Mouse (Mus musculus): ENCODE data around the gene Nop58. TPM values are rescaled to one million over a fixed set of nuclear protein-coding genes. Genes with fewer than 3 reads are reported as not detected.
"Not testable (repeated sequence)": the region's sequence is repeated elsewhere in the genome, so short reads cannot be mapped to it uniquely, and the experiment has no call there.

Gene Nop58
- total RNA-seq, 2 experiments from 2014 or later, result 64.1 to 68.6 TPM

DNA sequence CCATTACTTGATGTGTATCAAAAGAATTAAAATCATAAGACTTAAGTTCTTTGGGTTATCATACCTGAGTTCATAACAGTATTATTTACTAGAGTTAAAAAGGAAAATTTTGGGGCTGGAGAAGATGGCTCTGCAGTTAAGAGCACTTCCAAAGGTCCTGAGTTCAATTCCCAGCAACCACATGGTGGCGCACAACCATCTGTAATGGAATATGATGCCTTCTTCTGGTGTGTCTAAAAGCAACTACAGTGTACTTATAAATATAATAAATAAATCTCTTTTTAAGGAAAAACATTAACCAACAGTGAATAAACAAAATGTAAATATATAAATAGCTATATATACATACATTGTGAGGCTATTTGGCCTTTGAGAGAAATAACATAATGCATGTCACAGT is 17.0 kb downstream of the Nop58 start:
- peak in 1 of 2 experiments; percentile 11 for DNase-seq (ENCODE audit: low spot score in 2 of 2)

DNA sequence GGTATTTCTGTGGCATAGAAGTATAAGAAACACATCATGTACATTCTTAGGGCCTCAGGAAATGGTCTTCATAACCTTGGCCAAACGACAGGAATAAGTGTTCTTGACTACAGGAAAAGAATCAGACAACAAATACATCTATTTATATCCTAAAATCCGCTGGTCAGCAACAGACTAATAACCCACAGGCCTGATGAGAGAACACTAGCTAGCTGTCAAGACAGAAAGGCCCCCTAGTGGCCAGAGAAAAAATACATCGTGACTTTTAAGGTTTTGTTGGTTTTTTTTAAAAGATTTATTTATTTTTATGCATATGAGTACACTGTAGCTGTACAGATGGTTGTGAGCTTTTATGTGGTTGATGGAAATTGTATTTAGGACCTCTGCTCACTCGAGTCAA is 35.1 kb downstream of the Nop58 start:
- peak in 1 of 2 experiments; percentile 28 for DNase-seq (ENCODE audit: low spot score in 2 of 2)

DNA sequence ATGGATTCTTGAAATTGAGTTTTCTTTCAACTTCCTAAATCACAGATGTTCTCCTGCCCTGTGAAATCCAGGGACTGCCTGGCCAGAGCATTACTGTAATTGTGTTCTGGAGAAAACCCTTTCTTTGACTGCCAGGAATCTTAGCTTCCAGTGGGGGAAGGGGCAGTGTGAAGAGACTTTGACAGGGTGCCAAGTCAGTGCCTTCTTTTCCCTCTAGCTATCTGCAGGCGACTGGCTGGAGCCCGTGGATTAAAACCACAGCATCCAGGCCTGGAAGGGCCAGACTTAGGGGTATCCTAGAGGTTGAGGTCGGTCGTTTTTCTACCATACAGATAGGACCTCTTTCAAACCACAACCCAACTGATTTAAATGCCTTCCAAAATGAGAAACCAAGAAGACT is 40.9 kb downstream of the Nop58 start:
- peak; percentile 9 to 16 for DNase-seq (ENCODE audit: low spot score in 2 of 2)

DNA sequence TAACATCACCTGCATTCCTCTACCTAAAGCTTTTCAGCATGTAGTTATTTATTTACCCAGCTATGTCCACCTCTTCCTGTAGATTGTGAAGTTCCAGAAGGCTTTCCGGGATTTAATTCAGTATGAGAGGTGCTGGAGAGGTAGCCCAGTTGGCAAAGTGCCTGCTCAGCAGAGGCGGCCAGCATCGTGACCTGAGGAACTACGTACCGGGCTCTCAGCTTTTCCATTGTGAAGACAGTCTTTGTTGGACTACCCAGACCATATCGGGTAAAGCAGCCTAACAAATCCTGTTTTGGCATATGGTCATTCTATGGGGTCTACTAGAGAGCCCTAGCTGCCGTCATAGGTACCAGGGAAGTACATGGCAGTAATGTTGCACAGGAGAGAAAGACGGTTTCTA is 45.3 kb downstream of the Nop58 start:
- no peak for DNase-seq (ENCODE audit: low spot score in 2 of 2)

DNA sequence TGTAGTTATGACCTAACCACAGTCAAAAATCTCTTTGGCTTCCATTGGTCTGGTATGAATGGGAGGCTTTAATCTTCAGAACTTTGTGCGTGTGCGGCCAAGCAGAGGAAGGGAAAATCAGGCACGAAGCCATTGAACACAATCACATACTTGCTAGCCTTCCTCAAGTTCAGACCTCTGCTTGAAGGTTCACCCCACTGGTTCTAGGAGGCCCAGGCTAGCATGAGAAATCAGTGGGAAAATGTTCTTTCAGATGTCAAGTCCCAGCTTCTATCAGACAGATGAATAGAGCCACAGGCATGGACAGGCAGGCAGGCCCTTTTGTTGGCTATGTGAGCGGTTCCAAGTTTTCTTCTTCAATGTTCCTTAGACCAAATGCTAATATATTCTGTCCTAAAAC is 46.0 kb downstream of the Nop58 start:
- no peak for DNase-seq (ENCODE audit: low spot score in 2 of 2)

DNA sequence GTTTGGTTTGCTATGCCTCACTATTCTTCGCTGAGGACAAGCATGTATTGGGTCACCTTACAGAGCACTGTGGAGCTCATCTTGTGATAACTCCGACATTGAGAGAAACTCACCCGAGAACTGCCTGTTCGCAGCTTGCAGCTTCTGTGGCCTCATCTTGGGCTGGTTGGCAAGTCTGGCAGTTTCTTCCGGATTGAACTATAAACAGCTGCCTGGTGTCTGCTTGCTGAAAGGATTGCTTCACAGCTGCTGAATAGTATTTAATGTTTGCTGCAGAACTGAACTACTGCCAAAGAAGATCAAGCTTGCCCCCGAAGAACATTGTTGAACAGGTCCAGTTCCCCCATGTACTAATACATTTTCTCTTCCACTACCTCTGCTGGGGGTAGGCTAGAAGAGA is 49.3 kb downstream of the Nop58 start:
- DNase-seq (ENCODE audit: low spot score in 2 of 2), result peak; percentile 9 to 20

DNA sequence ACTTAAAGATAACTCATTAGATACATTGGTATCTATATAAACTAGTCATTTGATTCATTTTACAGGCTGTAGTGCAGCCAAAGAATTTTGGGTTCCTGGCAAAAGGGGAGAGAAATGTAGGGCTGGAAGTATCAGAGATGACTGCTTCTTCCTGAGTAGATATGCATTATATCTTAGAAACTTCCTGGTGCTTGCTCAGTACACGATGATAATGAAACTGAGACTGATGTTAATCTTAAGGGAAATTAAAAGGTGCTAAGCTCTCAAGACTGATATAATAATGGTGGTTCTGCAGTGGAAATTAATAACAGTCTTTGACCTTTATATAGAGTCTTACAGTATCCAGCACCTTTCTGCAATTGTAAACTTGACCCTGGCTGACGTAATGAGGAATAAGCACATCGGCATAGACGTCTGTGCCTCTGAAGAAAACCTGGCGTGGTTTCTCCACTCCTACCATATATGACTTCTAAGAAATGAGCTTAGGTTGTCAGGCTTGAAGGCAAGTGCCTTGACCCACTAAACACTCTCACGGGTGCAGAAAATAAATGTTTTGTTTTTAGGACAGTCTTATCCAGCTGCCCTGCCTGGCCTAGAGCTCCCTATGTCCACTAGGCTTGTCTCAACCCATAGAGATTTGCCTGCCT is 54.1 kb downstream of the Nop58 start:
- DNase-seq (ENCODE audit: low spot score in 2 of 2), result no peak

DNA sequence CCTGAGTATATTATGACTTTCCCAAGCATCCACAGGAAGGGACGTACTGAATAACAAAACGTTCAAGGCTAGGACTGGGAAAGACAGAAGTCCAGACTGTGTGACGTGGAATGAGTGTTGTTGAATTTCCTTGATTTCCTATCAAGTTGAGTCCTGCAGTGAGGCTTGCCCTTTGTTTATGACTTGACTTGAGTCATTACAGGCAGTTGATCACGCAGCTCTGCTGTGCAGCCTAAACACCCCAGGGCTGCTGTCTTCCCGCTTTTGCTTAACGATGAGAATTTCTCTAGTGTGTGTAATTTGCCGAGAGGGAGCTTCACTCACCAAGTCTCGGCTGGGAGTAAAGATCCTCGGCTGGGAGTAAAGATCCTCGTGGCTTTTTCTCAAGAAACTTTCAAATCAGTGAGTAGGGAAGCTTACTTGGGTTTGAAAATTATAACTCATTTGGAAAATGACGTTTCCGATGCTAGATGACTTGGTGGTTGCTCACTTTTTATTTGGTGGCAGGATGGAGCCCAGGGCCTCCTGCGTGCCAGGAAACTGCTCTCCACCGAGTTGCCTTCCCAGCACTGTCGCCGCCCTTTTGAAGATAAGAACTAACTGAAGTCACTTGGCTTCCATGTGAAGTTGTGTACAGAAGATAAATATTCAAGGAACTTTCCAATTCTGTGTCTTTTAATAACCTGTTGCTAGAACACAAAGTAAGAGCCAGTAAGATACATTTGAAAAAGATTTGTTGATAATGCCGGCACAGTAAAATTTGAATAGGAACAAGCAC is 55.0 kb downstream of the Nop58 start:
- no peak for DNase-seq (ENCODE audit: low spot score in 2 of 2)

DNA sequence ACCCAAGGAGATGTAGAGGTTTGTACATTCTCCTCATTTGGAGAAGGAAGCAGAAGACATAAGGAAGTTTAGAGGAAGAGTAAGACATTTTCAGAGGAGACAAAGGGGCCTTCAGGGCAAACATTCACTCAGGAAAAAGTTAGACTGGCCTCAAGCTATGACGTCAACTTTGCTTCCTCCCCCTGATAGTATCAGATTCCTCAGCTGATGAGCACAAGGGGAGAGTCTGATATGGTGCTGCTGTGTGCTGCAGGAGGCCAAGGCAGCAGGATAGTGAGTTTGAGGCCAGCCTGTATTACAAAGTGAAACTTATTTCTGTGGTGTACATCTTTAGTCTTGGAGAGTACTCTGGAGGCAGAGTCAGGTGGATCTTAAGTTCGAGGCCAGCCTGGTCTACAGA is 64.3 kb downstream of the Nop58 start:
- no peak for DNase-seq (ENCODE audit: low spot score in 2 of 2)

DNA sequence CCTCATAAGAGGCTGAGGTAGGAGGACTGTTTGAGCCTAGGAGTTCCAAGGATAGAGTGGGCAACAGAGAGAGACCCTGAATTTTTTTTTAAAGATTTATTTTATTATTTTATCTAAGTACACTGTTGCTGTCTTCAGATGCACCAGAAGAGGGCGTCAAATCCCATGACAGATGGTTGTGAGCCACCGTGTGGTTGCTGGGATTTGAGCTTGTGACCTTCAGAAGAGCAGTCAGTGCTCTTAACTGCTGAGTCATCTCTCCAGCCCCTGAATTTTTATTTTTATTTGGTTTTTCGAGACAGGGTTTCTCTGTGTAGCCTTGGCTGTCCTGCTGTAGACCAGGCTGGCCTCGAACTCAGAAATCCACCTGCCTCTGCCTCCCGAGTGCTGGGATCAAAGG is 65.0 kb downstream of the Nop58 start:
- DNase-seq (ENCODE audit: low spot score in 2 of 2), result not testable (repeated sequence)

DNA sequence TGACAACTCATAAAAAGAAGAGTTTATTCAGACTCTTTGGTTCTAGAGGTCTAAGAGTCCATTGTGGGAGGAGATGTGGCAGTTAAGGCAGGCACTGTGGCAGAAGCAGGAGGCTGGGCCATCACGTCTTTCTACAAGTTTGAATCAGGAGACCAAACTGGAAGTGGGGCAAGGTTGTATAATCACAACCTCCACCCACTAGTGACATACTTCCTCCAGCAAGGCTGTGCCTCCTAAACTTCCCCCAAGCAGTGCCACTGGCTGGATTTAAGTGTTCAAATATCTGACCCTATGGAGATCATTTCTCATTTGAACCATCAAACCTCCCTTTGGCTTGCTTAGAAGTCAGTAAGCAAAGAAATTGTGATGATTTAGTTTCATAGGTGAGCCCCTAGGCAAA is 70.5 kb downstream of the Nop58 start:
- no peak for DNase-seq (ENCODE audit: low spot score in 2 of 2)

DNA sequence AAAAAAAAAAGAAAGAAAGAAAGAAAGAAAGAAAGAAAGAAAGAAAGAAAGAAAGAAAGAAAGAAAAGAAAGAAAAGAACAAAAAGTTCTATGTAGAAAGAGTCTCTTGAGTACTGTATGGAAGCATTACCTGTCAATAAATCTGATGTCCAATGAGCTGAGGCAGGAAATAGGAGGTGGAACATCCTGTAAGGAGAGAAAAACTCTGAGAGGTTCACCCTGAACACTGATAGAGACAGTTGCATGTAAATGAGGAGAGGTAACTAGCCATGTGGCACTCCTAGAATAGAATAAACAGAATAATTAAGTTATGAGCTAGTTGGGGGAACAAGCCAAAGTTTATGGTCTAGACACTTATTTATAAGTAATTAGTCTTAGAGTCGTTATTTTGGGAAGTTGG is 73.6 kb downstream of the Nop58 start:
- DNase-seq (ENCODE audit: low spot score in 2 of 2), result no peak

DNA sequence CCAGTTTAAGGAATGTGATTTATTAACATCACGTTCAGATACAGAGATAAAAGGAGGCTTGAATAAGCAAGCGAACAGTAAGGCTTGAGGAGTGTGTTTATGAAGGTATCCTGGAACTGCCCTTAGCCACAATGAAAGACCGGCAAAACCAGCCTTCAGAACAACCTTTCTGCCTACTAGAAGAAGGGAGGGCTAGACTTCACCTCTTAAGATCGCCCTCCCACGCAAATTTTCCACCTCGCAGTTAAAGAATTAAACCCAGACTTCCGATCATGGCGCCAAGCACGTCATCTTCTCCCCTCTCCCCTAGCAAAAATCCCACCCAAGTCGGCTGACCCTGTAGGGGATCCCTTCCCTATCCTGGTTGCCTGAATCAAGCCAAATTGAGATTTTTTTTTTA is 77.4 kb downstream of the Nop58 start:
- DNase-seq (ENCODE audit: low spot score in 2 of 2), result peak in 1 of 2 experiments; percentile 19

DNA sequence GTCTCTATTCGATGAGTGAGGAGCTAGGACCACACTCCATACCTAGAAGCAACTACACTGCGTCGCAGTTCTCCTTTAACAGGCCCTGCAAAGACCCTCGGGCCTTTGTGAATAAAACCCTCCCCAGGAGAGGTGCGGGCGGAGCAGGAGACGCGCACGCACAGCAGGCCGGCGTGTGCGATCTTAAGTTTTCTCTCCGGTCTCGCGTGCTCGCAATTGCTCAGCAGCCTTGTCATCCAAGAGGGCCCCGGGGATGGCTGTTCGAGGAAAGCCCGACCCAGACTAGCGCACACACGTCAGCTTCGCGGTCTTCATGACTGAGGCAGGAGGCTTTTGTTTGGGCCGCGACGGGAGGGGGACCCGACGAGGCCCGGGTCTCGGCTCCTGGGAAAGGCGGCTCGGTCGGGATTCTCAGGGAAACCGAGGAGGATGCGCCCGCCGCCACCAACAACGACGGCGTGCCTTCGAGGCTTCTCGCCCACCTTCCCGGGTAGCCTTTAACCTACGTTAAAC is 77.9 kb downstream of the Nop58 start:
- peak in 1 of 2 experiments; percentile 61 for DNase-seq (ENCODE audit: low spot score in 2 of 2)

DNA sequence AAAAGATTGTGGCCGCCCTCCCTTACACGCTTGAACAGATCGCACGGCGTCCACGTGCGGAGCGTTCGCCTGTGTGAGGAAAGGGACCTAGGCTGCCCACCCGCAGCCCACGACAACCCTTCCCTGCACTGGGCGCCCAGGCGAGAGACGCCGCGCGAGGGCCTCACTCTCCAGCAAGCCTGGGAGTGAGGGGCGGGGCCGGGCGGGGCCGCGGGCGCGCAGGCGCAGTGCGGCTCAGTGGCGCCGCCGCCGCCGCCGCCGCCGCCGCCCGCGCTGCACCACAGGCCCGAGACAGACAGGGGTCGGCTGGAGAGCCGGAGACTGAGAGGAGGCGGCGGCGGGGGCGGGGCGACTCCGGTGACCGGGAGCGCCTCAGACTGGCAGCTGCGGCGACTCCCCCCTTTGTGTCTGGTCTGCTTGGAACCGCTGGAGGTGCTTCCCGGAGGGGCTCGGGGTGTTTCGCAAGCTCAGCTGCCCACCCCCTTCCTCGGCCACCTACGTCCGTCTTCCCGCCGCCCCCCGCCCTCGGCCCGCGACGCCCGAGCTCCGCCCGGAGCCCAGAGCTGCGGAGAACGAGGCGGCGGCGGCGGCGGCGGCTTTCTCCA is 78.5 kb downstream of the Nop58 start, which contains the start of gene Bmpr2:
Gene Bmpr2 (plus strand): TSS at position 237 of the 605 bp plus-strand sequence.
- peak; percentile 86 for DNase-seq (ENCODE audit: low spot score in 2 of 2)

DNA sequence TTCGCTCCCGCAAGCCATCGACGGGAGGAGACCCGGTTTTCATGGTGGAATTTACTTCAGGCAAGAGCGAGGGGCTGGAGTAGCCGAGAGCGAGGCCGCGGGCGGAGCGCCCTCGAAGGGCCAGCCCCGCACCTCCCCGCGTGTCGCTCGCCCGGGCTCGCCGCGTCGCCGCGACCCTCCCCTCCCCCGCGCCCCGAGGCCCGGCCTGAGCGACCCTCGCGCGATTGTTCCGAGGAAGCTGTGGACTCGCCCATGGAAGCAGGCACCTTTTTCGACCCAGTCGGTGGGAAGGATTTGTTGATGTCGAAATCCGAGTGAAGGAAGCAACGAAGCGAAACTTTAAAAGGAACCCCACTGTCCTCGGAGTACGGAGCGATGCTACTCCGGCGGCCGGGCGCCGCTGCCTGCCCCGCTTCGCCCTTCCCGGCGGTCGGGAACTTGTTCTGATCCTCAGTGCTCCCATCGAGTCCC is 79.0 kb downstream of the Nop58 start:
- peak; percentile 51 to 67 for DNase-seq (ENCODE audit: low spot score in 2 of 2)

DNA sequence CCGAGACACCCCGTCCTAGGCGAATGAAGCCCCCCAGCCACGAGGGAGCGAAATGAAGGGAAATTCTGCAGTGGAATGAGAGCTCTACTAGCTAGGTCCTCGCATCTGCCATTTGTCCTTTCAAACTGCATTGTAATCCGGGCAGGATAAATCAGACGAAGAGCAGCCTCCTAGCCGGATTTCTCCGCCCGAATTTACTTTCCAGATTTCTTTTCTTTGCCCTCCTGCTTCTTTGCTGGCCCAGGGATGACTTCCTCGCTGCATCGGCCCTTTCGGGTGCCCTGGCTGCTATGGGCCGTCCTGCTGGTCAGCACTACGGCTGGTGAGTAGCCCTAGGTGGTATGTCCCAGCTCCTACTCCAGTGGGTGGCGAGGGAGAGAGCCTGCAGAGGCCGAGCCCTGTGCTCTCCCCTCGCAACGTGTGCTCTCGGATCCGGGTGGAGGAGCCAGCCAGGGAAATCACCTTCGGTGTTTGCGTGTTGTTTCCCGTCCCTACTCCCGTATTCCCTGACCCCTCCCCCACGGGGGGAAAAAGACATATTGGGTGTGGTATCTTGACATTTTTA is 79.7 kb downstream of the Nop58 start:
- peak; percentile 34 to 36 for DNase-seq (ENCODE audit: low spot score in 2 of 2)

DNA sequence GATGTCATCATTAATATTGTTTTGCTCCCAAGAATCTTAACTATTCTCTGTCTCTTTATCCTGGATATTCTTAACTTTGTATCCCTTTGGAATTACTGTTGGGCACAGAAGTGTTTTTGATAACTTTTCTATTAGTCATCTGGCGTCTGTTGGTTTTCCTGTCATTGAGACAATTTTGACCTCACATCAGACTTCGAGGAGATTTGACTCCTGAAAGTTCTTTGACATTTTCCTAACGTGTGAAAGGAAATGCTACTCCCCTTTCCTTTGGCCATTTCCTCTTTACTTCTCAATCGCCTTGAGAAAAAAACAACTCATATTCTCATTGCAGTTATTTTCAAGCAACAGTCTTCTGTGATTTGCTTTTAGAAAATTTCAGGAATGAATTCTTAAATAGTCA is 80.5 kb downstream of the Nop58 start:
- DNase-seq (ENCODE audit: low spot score in 2 of 2), result no peak

DNA sequence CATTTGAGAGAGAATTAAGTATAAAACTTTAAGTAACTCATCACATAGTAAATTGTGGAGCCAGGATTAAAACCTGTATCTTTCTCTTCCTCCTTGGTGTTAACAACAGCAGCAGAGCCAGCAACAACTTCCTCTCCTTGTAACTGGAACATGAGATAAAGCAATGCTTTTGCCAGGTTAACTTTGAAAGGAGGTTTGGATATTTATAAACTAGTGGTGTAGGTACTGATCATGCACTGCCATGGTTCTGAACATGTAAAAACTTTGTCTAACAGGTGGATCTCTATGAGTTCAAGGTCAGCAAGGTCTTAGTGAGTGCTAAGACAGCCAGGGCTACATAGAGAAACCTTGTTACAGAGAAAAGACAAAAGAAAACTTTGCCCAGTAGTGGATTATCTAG is 81.9 kb downstream of the Nop58 start:
- DNase-seq (ENCODE audit: low spot score in 2 of 2), result no peak
